Mouse (Mus musculus) adrenal gland, adult 18-20 months (tissue): ENCODE data around the gene Ggnbp2. TPM values are rescaled to one million over a fixed set of nuclear protein-coding genes. Genes with fewer than 3 reads are reported as not detected.

Experiments
- DNase-seq, 2 experiments: peaks; one replicate each; pipeline ENCODE4 v3.0.0; 2021 to 2022; ENCODE audit warnings: low spot score in 2 of 2
- long read RNA-seq, 2 experiments: library from polyadenylated mRNA; stranded (forward); transcript quantifications; one replicate each; pipeline ENCODE4 v2.0.0; 2021
- total RNA-seq, 2 experiments: library from RNA; stranded (reverse); gene quantifications; 1 replicate in 1 of 2; 2 replicates in 1 of 2; pipeline ENCODE4 v1.2.3; 2021

The Ggnbp2 gene
- 10 to 100 TPM; 75.4 to 83.9 TPM for total RNA-seq
- long read RNA-seq, experiment 1, transcript Ggnbp2-211 (14 exons, 3,056 nt), result minor isoform, 11 of 84 reads
- long read RNA-seq, experiment 1, transcript Ggnbp2-206 (13 exons, 2,528 nt), result major isoform, 21 of 84 reads
- long read RNA-seq, experiment 1, partial matches to known transcripts, result 33 of 84 reads
- long read RNA-seq, experiment 1, other reads (novel, unspliced or antisense), result 17 of 84 reads
- long read RNA-seq, experiment 2, transcript Ggnbp2-206 (13 exons, 2,528 nt), result major isoform, 18 of 176 reads
- long read RNA-seq, experiment 2, partial matches to known transcripts, result 124 of 176 reads
- long read RNA-seq, experiment 2, other reads (novel, unspliced or antisense), result 27 of 176 reads

GRCm38 (mm10) chr11:84870337-84871043 is at the start of gene Ggnbp2:
Ggnbp2 (minus strand) TSS chr11:84870817.
- DNase-seq, result peak; percentile 93 to 94

DNA sequence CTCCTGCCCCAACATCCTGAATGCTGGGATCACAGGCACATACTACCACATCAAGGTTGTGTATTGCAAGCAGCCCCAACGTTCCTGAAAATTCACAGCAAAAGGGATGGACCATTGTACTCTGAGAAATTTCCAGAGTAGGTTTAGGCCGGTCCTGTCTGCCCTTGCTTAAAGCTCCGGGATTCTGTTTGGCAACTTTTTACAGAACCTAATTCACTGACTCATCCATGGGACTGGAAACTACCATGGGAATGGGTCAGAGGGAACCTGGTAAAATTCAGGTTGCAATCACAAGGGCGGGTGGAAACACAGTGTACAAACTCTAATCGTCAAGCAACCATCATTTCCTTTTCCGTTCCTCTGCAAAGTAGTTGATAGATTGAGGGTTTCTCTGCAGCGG is 49.3 kb upstream of the Ggnbp2 start:
- DNase-seq, result no peak

- DNase-seq, result peak; percentile 8 to 43
Measured at GRCm38 (mm10) chr11:84919276-84919675, 48.7 kb upstream of the Ggnbp2 start.

- DNase-seq, result peak; percentile 81 to 86
Measured at GRCm38 (mm10) chr11:84918425-84918824, 47.8 kb upstream of the Ggnbp2 start.

- DNase-seq, result no peak
Measured at GRCm38 (mm10) chr11:84916703-84917300, 46.2 kb upstream of the Ggnbp2 start.

DNA sequence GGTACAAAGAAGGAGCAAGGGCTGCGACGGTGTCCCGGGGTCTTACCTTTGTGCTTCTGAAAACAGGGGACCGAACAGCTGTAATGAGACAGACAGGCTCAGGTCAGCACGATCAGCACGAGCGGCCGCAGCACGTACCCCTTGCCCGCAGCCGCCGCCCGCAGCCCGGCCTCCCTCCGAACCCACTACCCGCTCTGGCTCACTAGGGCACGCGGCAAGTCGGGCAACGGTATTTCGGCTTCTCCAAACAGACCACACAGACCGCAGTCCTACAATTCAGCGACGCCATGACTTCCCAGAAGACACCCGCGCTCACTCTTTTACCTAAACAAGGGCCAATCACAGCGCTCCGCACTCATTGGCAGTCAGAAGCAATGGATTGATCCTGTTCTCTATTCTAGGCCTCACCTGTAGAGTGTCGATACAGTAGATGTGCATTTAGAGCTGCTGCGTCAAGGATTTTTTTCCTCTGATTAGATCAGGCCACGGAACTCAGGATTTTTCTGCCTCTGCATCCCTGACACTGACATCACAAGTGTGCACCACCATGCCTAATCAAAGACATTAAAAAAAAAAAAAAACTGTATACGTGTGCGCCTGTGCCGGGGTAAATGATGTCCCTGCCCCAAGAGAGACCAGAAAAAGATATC is 45.6 kb upstream of the Ggnbp2 start, which contains the start of gene Znhit3:
Znhit3 (minus strand) TSS at position 314 of the 650 bp plus-strand sequence.
- DNase-seq, result peak; percentile 66 to 70

DNA sequence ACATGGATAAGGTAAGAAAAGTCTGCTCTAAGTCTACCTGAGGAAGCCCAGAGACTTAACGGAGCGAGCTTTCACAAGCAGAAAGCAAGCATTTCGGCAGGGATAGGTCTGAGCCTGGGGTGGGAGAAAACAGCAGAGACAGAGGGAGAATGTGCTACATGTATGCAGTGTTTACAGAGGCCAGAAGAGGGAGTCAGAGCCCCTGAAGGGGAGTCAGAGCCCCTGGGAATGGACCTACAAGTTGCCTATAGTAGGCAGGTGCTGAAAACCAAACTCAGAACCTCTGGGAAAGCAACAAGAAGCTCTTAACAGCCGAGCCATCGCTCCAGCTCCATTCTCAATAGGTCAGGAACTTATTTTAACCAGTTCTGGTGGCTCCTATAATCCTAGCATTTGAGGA is 44.1 kb upstream of the Ggnbp2 start:
- no peak for DNase-seq

DNA sequence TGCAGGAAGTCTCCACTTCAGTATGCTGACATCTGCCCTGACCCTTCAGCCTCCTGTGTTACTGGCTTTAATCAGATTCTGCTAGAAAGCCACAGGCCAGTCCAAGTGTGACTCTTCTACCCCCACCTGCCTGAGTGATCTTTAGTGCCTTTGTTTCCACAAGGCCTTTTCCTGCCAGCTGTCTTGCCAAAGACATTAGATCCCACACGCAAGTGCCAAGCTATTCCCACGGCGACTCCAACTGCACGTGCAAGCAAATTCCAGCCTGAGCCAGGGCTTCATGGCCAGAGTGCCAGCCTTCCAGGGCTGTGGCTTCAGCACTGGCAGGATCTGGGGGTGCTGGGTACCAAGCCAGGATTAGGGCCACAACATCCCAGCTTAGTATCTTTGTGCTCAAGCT is 39.8 kb upstream of the Ggnbp2 start:
- DNase-seq, result no peak

DNA sequence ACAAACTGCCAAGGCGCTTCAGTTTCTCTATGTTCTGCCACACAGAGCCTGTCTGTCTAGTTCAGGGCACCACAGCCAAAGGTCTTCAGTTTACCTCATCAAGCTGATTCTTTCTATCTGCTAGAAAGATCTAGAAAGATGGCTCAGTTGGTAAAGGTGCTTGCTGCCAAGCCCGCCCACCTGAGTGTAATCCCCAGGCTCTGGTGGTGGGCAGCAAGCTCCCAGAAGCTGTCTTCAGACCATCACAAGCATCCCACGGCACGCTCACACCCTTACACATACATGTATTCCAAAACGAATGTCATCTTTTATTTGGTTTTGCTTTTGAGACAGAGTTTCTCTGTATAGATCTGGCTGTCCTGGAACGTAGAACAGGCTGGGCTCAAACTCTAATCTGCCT is 37.9 kb upstream of the Ggnbp2 start:
- DNase-seq, result no peak

DNA sequence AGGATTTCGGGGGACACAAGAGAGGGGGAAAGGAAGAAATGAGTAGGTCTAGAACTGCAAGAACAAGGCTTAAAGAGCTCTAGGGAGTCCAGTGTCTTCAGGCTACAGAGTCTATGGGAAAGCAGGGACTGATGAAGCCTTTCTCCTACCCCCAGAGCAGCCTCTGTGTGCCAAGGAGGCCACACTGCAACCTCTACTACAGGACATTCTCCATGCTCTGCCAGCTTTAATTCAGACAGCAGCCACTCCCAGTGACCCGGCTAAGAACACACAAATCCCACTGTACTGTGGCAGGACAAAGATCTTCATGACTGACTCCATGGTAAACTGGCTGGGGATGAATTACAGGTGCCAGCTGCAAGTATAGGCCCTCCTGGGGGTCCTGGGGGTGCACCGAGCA is 36.5 kb upstream of the Ggnbp2 start:
- DNase-seq, result no peak

DNA sequence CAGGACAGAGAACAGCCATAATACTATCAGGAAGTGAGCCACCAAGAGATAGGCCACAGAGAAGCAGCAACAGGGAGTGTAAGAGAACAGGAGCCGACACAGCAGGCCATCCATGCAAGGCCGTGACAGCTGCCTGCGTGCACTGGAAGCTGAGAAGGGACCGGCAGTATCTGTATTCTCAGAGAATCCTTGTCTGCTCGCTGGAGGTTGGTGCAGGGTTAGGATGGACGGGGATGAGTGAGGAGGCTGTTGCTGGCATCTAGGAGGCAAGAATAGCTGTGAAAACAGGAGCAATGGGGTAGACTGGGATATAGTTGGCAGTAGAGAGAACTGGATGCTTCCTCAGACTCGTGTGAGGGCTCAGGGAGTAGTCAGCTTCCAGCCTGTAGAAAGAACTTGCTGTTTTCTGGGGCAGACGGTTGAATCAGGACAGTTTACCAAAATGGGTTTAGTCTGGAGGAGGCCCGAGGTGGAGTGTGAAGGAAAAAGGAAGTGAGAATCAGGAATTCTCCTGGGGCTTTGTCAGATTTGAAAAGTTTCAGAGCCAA is 34.1 kb upstream of the Ggnbp2 start:
- no peak for DNase-seq

GRCm38 (mm10) chr11:84893113-84893512 is 22.5 kb upstream of the Ggnbp2 start:
- DNase-seq, result no peak

DNA sequence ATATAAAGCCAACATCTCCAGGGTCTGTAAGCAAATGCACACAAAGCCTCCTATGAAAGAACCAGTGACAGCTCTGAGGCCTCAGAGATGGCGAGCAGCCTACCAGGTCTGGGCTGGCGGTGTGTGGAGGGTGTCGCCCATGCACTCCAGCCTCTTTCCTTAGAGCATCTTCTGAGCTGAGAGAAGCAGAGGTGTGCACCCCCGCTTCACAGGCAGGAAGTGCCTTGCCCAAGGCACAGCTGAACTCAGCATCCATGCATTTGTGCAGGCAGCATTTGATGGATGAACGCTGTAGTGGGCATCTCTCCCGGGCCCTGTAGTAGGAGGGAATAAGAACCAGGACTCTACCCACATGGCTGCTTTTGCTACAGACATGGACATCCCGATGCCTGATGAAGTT is 21.1 kb upstream of the Ggnbp2 start:
- no peak for DNase-seq

DNA sequence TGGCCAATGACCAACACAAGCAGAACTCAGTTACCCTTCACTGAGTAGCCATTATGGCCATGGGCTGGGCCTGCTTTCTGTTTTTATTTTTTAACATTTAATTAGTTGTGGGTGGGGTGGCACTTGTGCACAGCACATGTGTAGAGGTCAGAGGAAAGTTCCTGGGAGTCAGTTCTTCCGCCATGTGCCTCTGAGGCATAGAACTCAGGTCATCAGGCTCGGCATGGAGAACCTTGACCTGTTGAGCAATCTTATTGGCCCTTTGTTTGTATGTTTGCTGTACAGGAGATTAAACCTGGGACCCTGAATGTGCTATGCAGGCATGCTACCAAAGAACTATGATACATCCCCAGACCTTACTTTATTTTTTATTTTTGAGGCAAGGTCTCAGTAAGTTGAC is 18.9 kb upstream of the Ggnbp2 start:
- no peak for DNase-seq

DNA sequence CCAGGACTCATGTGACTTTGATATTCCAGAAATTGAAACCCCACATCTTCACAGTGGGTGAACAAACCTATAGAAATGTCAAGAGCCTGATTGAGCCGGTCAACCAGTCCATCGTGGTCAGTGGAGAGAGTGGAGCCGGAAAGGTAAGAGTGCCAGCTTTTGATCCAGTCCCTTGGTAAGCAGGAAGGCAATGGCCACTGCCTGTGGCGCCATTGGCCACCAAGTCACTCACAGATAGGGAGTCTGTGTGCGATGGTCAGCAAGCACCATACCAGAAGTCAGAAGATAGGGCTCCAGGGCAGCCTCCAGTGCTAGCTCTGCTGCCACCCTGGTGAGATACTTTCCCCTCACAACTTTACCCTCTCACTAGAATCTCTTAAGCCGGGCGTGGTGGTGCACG is 17.4 kb upstream of the Ggnbp2 start:
- no peak for DNase-seq

- no peak for DNase-seq
Measured at GRCm38 (mm10) chr11:84886767-84887511, 16.3 kb upstream of the Ggnbp2 start.

- DNase-seq, result no peak
Measured at GRCm38 (mm10) chr11:84886236-84886635, 15.6 kb upstream of the Ggnbp2 start.

DNA sequence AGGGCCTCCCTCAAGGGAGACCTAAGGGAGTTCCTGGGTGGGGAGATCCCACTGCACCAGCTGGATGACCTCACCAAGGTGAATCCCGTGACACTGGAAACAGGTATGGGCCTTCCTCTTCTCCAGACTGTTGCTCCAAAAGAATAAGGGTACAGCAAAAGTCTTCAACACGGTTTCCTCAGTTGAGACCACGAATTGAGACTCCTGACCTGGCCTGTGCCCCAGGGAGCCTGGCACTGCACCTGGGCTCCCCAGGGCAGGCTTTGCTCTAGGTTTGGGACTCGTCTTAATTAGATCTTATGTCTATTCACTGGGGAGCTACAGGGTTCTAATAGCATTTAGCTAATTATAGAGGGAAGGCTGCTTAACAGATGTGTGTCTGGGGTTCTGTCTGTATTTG is 14.6 kb upstream of the Ggnbp2 start:
- no peak for DNase-seq

DNA sequence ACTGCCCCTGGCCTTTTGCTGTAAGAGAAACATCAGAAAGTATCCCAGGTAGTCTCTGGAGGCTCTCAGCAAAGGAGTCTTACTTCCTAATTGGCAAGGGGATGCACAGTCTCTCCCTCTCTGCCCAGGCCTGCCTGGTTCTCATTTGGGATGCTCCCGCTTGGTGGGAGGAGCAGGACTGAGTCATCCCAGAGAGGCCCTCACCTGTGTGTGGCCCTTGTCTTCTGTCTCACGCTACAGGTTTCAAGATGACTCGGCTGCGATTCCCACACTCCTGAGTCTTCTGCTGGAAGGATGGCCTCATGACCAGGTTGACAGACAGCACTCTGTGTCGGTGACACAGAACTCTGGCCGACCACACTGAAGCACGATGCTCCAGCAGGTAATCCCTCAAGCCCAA is 11.7 kb upstream of the Ggnbp2 start:
- DNase-seq, result no peak

DNA sequence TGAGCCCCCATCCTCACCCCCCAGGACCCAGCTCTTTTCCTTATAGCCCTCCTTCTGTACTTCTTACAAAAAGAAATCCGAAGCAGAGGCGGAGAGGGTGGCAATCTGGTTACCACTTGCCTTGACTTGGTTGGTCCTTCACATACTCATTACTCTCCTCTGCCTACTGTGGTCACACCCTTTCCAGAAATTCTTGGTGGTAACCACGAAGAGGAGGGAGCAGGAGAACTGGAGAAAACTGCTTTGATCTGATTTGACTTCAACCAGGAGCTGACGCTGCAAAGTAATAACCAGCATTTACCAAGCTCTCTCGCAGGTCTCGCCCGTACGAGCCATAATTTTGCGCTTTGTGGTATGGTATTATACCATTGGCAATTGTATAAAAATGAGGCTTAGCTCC is 10.4 kb upstream of the Ggnbp2 start:
- no peak for DNase-seq
